Mouse (Mus musculus) erythroblast, embryonic 14.5 days (primary cell): ENCODE measurements around the gene Sec14l4. TPM values are rescaled to one million over a fixed set of nuclear protein-coding genes. Genes with fewer than 3 reads are reported as not detected.
"Not testable (repeated sequence)": the region's sequence is repeated elsewhere in the genome, so short reads cannot be mapped to it uniquely, and the experiment has no call there.

Experiments
- H3K27me3 ChIP-seq: 2 replicates; pipeline ENCODE4 v1.6.1; 2012; ENCODE audit warnings: inconsistent platforms; ENCODE audit not compliant: control insufficient read depth
- H3K36me3 ChIP-seq: 2 replicates; pipeline ENCODE4 v1.6.1; 2012; ENCODE audit warnings: mild to moderate bottlenecking, inconsistent platforms; ENCODE audit not compliant: control insufficient read depth
- H3K4me1 ChIP-seq: 2 replicates; pipeline ENCODE4 v1.6.1; 2012; ENCODE audit warnings: inconsistent platforms; ENCODE audit not compliant: control insufficient read depth
- H3K4me3 ChIP-seq: replicated peaks from 2 replicates; pipeline ENCODE3; 2012; ENCODE audit warnings: moderate library complexity, mild to moderate bottlenecking, inconsistent platforms
- H3K9me3 ChIP-seq: 2 replicates; pipeline ENCODE4 v1.6.1; 2012; ENCODE audit warnings: low read length, inconsistent platforms, mixed read lengths; ENCODE audit not compliant: control insufficient read depth
- GATA1 ChIP-seq: IDR thresholded peaks from 2 replicates; pipeline ENCODE4 v1.6.1; 2012; ENCODE audit warnings: low read length, inconsistent platforms, mixed read lengths
- TAL1 ChIP-seq: IDR thresholded peaks from 3 replicates; pipeline ENCODE4 v1.6.1; 2012; ENCODE audit warnings: low read length, inconsistent platforms, mixed read lengths
- polyA plus RNA-seq: library from polyadenylated mRNA; stranded (reverse); fragments of >175 nt; gene quantifications from 2 replicates; pipeline ENCODE4 v1.2.3, GENCODE M21; 2012

The Sec14l4 gene
- polyA plus RNA-seq, 1 experiment, result not detected

GRCm38 (mm10) chr11:3995511-3995910, 35.8 kb upstream of the Sec14l4 start:
- Histone ChIP-seq H3K27me3 (peaks cover 32% of the 10 kb centered on the region), H3K9me3 (no peaks in the 10 kb centered on the region; the same call in 1 of the 2 replicates), H3K36me3 (no peaks in the 10 kb centered on the region), H3K4me1 (no peaks in the 10 kb centered on the region; the same call in 1 of the 2 replicates), H3K4me3 (no peak overlapping the region)
- no peak for TF ChIP-seq GATA1
- no peak for TF ChIP-seq TAL1

DNA sequence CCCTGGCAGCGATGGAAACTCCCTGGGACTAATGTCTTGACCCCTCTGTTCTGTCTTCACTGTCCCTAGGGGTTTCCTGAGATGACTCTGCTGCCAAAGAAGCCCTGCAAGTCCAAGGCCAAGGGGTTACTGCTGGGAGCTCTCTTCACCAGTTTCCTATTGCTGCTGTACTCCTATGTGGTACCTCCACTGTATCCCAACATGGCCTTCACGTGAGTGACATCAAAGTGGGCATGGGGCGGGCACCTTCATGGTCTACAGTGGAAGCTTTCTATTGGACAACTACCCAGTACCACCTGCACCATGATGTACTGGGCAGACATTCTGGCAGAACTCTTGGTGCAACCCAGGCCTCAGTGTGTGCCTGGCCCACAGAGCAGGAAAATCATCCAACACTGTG, 34.4 kb upstream of the Sec14l4 start:
- Histone ChIP-seq H3K4me1 (no peaks in the 10 kb centered on the region; the same call in 1 of the 2 replicates), H3K27me3 (peaks cover 32% of the 10 kb centered on the region)
- no peak for TF ChIP-seq TAL1
- no peak for TF ChIP-seq GATA1

GRCm38 (mm10) chr11:3997978-3998720, 33.1 kb upstream of the Sec14l4 start:
- H3K36me3 ChIP-seq, result no peaks in the 10 kb centered on the region
- peaks cover 32% of the 10 kb centered on the region for H3K27me3 ChIP-seq
- H3K9me3 ChIP-seq, result no peaks in the 10 kb centered on the region; the same call in 1 of the 2 replicates
- no peak overlapping the region for H3K4me3 ChIP-seq
- H3K4me1 ChIP-seq, result no peaks in the 10 kb centered on the region; the same call in 1 of the 2 replicates
- TF ChIP-seq TAL1 (no peak), GATA1 (no peak)

More for the DNA sequence above, 34.4 kb upstream of the Sec14l4 start:
- Histone ChIP-seq H3K9me3 (no peaks in the 10 kb centered on the region; the same call in 1 of the 2 replicates), H3K4me3 (no peak overlapping the region), H3K36me3 (no peaks in the 10 kb centered on the region)

GRCm38 (mm10) chr11:3999547-3999946, 31.7 kb upstream of the Sec14l4 start:
- H3K9me3 ChIP-seq, result no peaks in the 10 kb centered on the region; the same call in 1 of the 2 replicates
- no peaks in the 10 kb centered on the region for H3K36me3 ChIP-seq
- no peaks in the 10 kb centered on the region; the same call in 1 of the 2 replicates for H3K4me1 ChIP-seq
- no peak overlapping the region for H3K4me3 ChIP-seq
- no peak for TF ChIP-seq TAL1
- TF ChIP-seq GATA1, result no peak
- H3K27me3 ChIP-seq, result peaks cover 32% of the 10 kb centered on the region

DNA sequence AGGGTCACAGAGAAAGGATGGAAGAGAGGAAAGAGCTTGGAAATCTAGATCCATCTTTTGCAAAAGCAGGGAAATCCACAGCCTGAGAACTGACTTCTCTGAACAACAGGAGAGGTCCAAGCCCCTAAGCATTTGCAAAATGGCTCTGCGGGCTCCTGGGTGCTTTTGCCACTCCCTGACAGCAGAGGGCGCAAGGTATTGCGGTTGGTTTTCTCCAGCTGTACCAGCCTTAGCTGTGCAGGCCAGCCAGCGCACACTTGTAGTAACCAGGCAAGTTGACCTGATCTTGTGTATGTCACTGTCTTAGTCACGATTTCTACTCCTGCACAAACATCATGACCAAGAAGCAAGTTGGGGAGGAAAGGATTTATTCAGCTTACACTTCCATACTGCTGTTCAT, 29.7 kb upstream of the Sec14l4 start:
- TF ChIP-seq GATA1, result no peak
- TF ChIP-seq TAL1, result no peak
- Histone ChIP-seq H3K4me1 (no peaks in the 10 kb centered on the region; the same call in 1 of the 2 replicates), H3K4me3 (no peak overlapping the region), H3K9me3 (no peaks in the 10 kb centered on the region; the same call in 1 of the 2 replicates), H3K36me3 (no peaks in the 10 kb centered on the region), H3K27me3 (peaks cover 32% of the 10 kb centered on the region)

GRCm38 (mm10) chr11:4005220-4005805, 25.9 kb upstream of the Sec14l4 start:
- no peaks in the 10 kb centered on the region for H3K36me3 ChIP-seq
- no peak overlapping the region for H3K4me3 ChIP-seq
- H3K27me3 ChIP-seq, result no peaks in the 10 kb centered on the region
- no peaks in the 10 kb centered on the region for H3K4me1 ChIP-seq
- no peak for TF ChIP-seq TAL1
- TF ChIP-seq GATA1, result no peak
- H3K9me3 ChIP-seq, result no peaks in the 10 kb centered on the region

- Histone ChIP-seq H3K4me1 (no peaks in the 10 kb centered on the region), H3K9me3 (no peaks in the 10 kb centered on the region), H3K36me3 (no peaks in the 10 kb centered on the region), H3K27me3 (no peaks in the 10 kb centered on the region), H3K4me3 (no peak overlapping the region)
- TF ChIP-seq TAL1, result no peak
- no peak for TF ChIP-seq GATA1
Measured at GRCm38 (mm10) chr11:4006462-4006861, 24.8 kb upstream of the Sec14l4 start.

DNA sequence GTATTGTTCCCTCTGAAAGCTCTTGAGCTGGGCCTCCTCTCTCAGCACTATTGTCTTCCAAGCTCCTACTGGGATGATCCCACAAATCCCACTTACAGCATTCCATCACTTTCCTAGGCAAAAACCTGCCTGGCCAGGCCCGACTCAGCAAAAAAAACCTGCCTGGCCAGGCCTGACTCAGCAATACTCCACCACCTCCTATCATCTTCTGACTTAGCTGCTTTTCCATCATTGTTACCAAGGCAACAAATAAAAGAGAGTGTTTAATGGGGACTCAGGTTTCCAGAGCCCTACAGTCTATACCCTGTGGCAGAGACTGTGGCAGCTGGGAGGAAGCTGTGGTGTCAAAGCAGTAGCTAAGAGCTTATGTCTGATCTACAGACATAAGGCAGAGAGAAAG, 18.6 kb upstream of the Sec14l4 start:
- Histone ChIP-seq H3K9me3 (0 out of 2 replicates have a peak, but pooled peaks cover 4% of the 10 kb centered on the region), H3K36me3 (no peaks in the 10 kb centered on the region), H3K4me1 (no peaks in the 10 kb centered on the region), H3K4me3 (no peak overlapping the region), H3K27me3 (no peaks in the 10 kb centered on the region)
- TF ChIP-seq GATA1, result no peak
- no peak for TF ChIP-seq TAL1

- H3K4me1 ChIP-seq, H3K9me3 ChIP-seq, H3K36me3 ChIP-seq, H3K27me3 ChIP-seq, H3K4me3 ChIP-seq: not testable (repeated sequence)
Measured at GRCm38 (mm10) chr11:4015796-4016195, 15.5 kb upstream of the Sec14l4 start.

DNA sequence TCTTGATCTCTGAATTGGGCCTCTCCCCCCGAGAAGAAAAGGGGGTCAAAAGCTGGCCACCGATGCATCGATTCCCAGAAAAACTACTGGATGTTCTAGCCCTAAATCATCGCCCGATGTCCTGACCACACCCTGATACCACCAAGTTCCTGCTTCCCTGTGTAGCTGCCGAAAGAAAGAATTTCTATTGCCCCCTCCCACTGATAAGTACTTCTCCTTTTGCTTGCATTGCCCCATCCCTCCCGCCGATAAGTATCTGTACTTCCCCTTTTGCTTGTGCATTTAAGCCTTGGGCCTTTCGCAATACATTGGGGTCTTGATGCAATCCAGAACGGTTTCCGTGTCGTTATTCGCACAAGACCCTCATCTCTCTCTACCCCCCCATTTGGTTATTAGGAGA, 9.2 kb upstream of the Sec14l4 start:
- H3K36me3 ChIP-seq, H3K4me3 ChIP-seq, H3K27me3 ChIP-seq, H3K9me3 ChIP-seq, H3K4me1 ChIP-seq: not testable (repeated sequence)
